Mouse (Mus musculus): ENCODE results near the gene Ccm2.

Gene Ccm2

GRCm38 (mm10) chr11:6581560-6581959 lies 34.9 kb downstream of the Ccm2 start:
- DNase-seq (ENCODE audit: low spot score in 2 of 2), result no peak

- no peak for DNase-seq (ENCODE audit: low spot score in 2 of 2)
These were observed 39.1 kb downstream of the Ccm2 start for GRCm38 (mm10) chr11:6585748-6586147.

- DNase-seq (ENCODE audit: low spot score in 2 of 2), result no peak
These were observed 40.0 kb downstream of the Ccm2 start for GRCm38 (mm10) chr11:6586660-6587059.

- no peak for DNase-seq (ENCODE audit: low spot score in 2 of 2)
These were observed 40.7 kb downstream of the Ccm2 start for GRCm38 (mm10) chr11:6587249-6587940.

GRCm38 (mm10) chr11:6588295-6588694 lies 41.6 kb downstream of the Ccm2 start:
- no peak for DNase-seq (ENCODE audit: low spot score in 2 of 2)

- no peak for DNase-seq (ENCODE audit: low spot score in 2 of 2)
These were observed 43.2 kb downstream of the Ccm2 start for GRCm38 (mm10) chr11:6589838-6590237.

- no peak for DNase-seq (ENCODE audit: low spot score in 2 of 2)
These were observed 44.4 kb downstream of the Ccm2 start for GRCm38 (mm10) chr11:6590933-6591675.

- DNase-seq (ENCODE audit: low spot score in 2 of 2), result no peak
These were observed 46.7 kb downstream of the Ccm2 start for GRCm38 (mm10) chr11:6593406-6593805.

- no peak for DNase-seq (ENCODE audit: low spot score in 2 of 2)
These were observed 48.2 kb downstream of the Ccm2 start for GRCm38 (mm10) chr11:6594845-6595244.

GRCm38 (mm10) chr11:6595339-6595738 lies 48.7 kb downstream of the Ccm2 start:
- DNase-seq (ENCODE audit: low spot score in 2 of 2), result no peak

GRCm38 (mm10) chr11:6596205-6596604 lies 49.5 kb downstream of the Ccm2 start:
- no peak for DNase-seq (ENCODE audit: low spot score in 2 of 2)

GRCm38 (mm10) chr11:6596616-6597015 lies 49.9 kb downstream of the Ccm2 start:
- no peak for DNase-seq (ENCODE audit: low spot score in 2 of 2)

- peak in 1 of 2 experiments; percentile 56 for DNase-seq (ENCODE audit: low spot score in 2 of 2)
These were observed 50.8 kb downstream of the Ccm2 start for GRCm38 (mm10) chr11:6597523-6597922.

- DNase-seq (ENCODE audit: low spot score in 2 of 2), result no peak
These were observed 51.7 kb downstream of the Ccm2 start for GRCm38 (mm10) chr11:6598191-6598889.

GRCm38 (mm10) chr11:6599011-6599681 lies 52.5 kb downstream of the Ccm2 start:
- DNase-seq (ENCODE audit: low spot score in 2 of 2), result peak in 1 of 2 experiments; percentile 55

GRCm38 (mm10) chr11:6599831-6600230 lies 53.1 kb downstream of the Ccm2 start:
- DNase-seq (ENCODE audit: low spot score in 2 of 2), result no peak

GRCm38 (mm10) chr11:6600284-6600944 lies 53.7 kb downstream of the Ccm2 start:
- no peak for DNase-seq (ENCODE audit: low spot score in 2 of 2)

GRCm38 (mm10) chr11:6601649-6602480 lies 55.2 kb downstream of the Ccm2 start:
- DNase-seq (ENCODE audit: low spot score in 2 of 2), result no peak

- no peak for DNase-seq (ENCODE audit: low spot score in 2 of 2)
These were observed 56.0 kb downstream of the Ccm2 start for GRCm38 (mm10) chr11:6602662-6603061.

GRCm38 (mm10) chr11:6603224-6603623 lies 56.5 kb downstream of the Ccm2 start:
- DNase-seq (ENCODE audit: low spot score in 2 of 2), result no peak

Data from right cerebral cortex, postnatal 10 days (tissue).